Mouse (Mus musculus) small intestine, adult 2 months (tissue): ENCODE measurements around the gene Mat2a.

ENCODE experiments used
- CTCF ChIP-seq: fragments of 200-500 bp; IDR thresholded peaks from 2 replicates; pipeline ENCODE4 v1.5.1; 2012; ENCODE audit warnings: low read depth, mild to moderate bottlenecking, control low read depth, inconsistent platforms, low read length, moderate library complexity, mixed read lengths; ENCODE audit not compliant: insufficient replicate concordance, insufficient read length; ENCODE audit errors: extremely low read depth
- POLR2A ChIP-seq: fragments of 200-500 bp; IDR thresholded peaks from 2 replicates; pipeline ENCODE4 v1.6.1; 2012; ENCODE audit warnings: low read depth, mild to moderate bottlenecking, control low read depth, inconsistent platforms, low read length, moderate library complexity

DNA sequence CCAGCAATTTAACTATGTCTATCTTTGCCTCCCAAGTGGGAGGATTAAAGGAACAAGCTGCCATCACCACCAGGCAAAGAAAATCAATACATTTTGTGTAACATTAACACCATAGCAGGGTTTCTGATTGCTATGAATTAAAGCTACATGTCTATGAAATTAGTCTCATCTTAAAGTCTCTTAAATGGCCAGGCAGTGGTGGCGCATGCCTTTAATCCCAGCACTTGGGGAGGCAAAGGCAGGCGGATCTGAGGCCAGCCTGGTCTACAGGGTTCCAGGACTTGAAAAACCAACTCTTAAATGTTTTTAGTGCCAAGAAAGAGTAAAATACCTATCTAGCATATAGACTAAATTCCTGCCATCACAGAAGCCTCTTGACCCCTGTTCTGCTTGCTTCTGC, 7.2 kb downstream of the Mat2a start:
- no peak for TF ChIP-seq POLR2A
- no peak for TF ChIP-seq CTCF
